ENCODE assay signal across 8 mouse cellular contexts in the genomic region with DNA sequence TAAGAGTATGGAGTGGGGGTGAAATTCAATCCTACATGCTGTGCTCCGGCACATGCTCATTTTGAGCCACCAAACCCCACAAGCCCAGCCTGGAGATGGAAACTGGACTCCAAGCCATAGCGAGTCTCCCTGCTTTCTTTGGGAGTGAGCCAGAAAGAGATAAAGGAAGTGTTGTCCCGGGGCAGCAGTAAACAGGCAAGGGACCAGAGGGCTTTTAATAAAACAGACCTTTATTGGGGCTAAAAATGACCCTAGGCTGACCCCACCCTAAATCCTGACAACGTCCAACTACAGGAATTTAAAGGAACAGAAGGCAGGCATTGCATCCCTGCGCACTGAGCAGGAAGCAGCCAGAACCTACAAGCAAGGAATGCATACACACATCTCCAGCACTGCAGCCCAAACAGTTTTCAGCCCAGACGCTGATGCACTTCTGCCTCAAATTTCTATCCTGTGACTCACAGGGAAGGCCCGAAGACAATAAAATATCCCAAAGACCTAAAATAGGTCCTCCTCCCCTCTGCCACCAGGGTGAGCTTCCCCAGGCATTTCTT.
DNase-seq lines count a peak whose midpoint lies in the region; ATAC-seq and TF ChIP-seq lines count a peak whose summit lies in the region.

No protein-coding gene starts in this region.

- no peak overlapping the region for H3K27ac ChIP-seq in kidney, adult 2 months (ENCODE audit: insufficient read depth, low read depth, low read length)
- H3K27ac ChIP-seq in limb, embryonic 12.5 days = 0 out of 2 replicates have a peak overlapping the region, but pooled peaks have one; percentile 25

- peak overlapping the region; percentile 35 for H3K4me2 ChIP-seq in limb, embryonic 12.5 days

- no peaks in the 10 kb centered on the region for H3K4me1 ChIP-seq in kidney, adult 2 months (ENCODE audit: control insufficient read depth, insufficient read depth, low read length)
- H3K4me1 ChIP-seq in limb, embryonic 12.5 days (replicated peaks) = peaks cover 9% of the 10 kb centered on the region

- no peaks in the 10 kb centered on the region for H3K27me3 ChIP-seq in kidney, adult 2 months (replicated peaks; ENCODE audit: control insufficient read depth, insufficient read depth, low read length)
- no peaks in the 10 kb centered on the region for H3K27me3 ChIP-seq in limb, embryonic 12.5 days

- H3K9ac ChIP-seq in limb, embryonic 12.5 days (replicated peaks) = no peak overlapping the region

- no peak overlapping the region for H3K4me3 ChIP-seq in kidney, adult 2 months (ENCODE audit: insufficient read depth, low read depth, low read length)
- H3K4me3 ChIP-seq in limb, embryonic 12.5 days (replicated peaks) = no peak overlapping the region

- ATAC-seq in limb, embryonic 12.5 days (ENCODE audit: insufficient number of reproducible peaks, insufficient read depth, low FRiP score, low TSS enrichment, low read depth) = peak; percentile 75; the same call in 1 of the 2 replicates

- H3K36me3 ChIP-seq in kidney, adult 2 months (ENCODE audit: control insufficient read depth, insufficient read depth, low read length) = no peaks in the 10 kb centered on the region
- no peaks in the 10 kb centered on the region for H3K36me3 ChIP-seq in limb, embryonic 12.5 days

- peak; percentile 14 for DNase-seq in kidney, adult 2 months
- no peak for DNase-seq in kidney, adult 18-20 months
- DNase-seq in R1 (ENCODE audit: low read depth, low spot score) = peak; percentile 43
- peak; percentile 19 to 28 for DNase-seq in heart, adult 9 months (ENCODE audit: low spot score in 2 of 2)
- DNase-seq in cerebellum, postnatal 4 days (ENCODE audit: low spot score in 2 of 2) = no peak
- DNase-seq in layer of hippocampus, postnatal 25 days (ENCODE audit: extremely low spot score in 1 of 2, low spot score in 1 of 2) = no peak
- DNase-seq in cerebellum, adult 11-12 months = no peak

- 12% methylated on average over 7 of the region's 7 CpGs for WGBS in kidney, adult 2 months
- whole genome bisulfite sequencing in limb, embryonic 12.5 days = 14% methylated on average over 7 of the region's 7 CpGs

- no peaks in the 10 kb centered on the region for H3K9me3 ChIP-seq in limb, embryonic 12.5 days

- no peak for TF ChIP-seq POLR2A in kidney, adult 2 months (IDR thresholded peaks at IDR 0.05; ENCODE audit: low read depth, low read length)

- TF ChIP-seq CTCF in kidney, adult 2 months (conservative IDR thresholded peaks at IDR 0.05; ENCODE audit: insufficient read depth, insufficient read length, low read depth, low read length) = no peak

Comparison
In these comparisons a context has a peak if more than half of its experiments do, and no peak if none do; other contexts are left out.
1. DNase-seq: peak in kidney, adult 2 months (single experiment), R1 (single experiment) and heart, adult 9 months (2 of 2); none in kidney, adult 18-20 months (single experiment), cerebellum, postnatal 4 days (0 of 2), layer of hippocampus, postnatal 25 days (0 of 2) and cerebellum, adult 11-12 months (single experiment).